In genomic region chr4:55535012-55535411, GRCm38 (mm10) we compare ENCODE assay signal across 24 mouse cellular contexts. TPM values are rescaled to one million over a fixed set of nuclear protein-coding genes. Genes with fewer than 3 reads are reported as not detected.
DNase-seq lines count a peak whose midpoint lies in the region; ATAC-seq and TF ChIP-seq lines count a peak whose summit lies in the region.
"Had no signal": no experiment of that assay in that cellular context is flagged by ENCODE, and none has a peak within 500 bp of the region (broad histone marks: within the 10 kb centered on the region; RNA-seq: fewer than 3 reads in every experiment).

No protein-coding gene starts in this region.

- no peaks in the 10 kb centered on the region for H3K9me3 ChIP-seq in lung, postnatal 0 days (ENCODE audit: low read length)
- H3K9me3 ChIP-seq: embryonic facial prominence, embryonic 12.5 days; forebrain, embryonic 10.5 days; forebrain, embryonic 12.5 days had no signal

- ATAC-seq in lung, postnatal 0 days = no peak
- ATAC-seq: forebrain, embryonic 14.5 days; forebrain, embryonic 16.5 days had no signal

- H3K27ac ChIP-seq in gastrocnemius, adult 2 months = peak overlapping the region; percentile 96; the same call in 1 of the 2 replicates
- no peak overlapping the region for H3K27ac ChIP-seq in lung, postnatal 0 days (ENCODE audit: low read length)
- no peak overlapping the region for H3K27ac ChIP-seq in testis, adult 2 months (ENCODE audit: control insufficient read depth, insufficient read depth, low read depth, low read length)
- H3K27ac ChIP-seq: embryonic facial prominence, embryonic 12.5 days; forebrain, embryonic 10.5 days; forebrain, embryonic 12.5 days had no signal

- H3K4me3 ChIP-seq in gastrocnemius, adult 2 months = no peak overlapping the region
- H3K4me3 ChIP-seq in lung, postnatal 0 days (ENCODE audit: low read depth, low read length) = no peak overlapping the region
- peak overlapping the region; percentile 86 for H3K4me3 ChIP-seq in testis, adult 2 months (ENCODE audit: control insufficient read depth, low read depth, low read length)
- H3K4me3 ChIP-seq: embryonic facial prominence, embryonic 12.5 days; erythroblast, embryonic 14.5 days; forebrain, embryonic 10.5 days; forebrain, embryonic 12.5 days had no signal

- H3K9ac ChIP-seq in lung, postnatal 0 days (replicated peaks; ENCODE audit: low read depth) = no peak overlapping the region
- H3K9ac ChIP-seq: embryonic facial prominence, embryonic 12.5 days; forebrain, embryonic 12.5 days had no signal

- no peak for TF ChIP-seq CTCF in gastrocnemius, adult 2 months (IDR thresholded peaks at IDR 0.05)
- TF ChIP-seq CTCF in lung, postnatal 0 days (IDR thresholded peaks at IDR 0.05) = no peak
- TF ChIP-seq CTCF in testis, adult 2 months (IDR thresholded peaks at IDR 0.05; ENCODE audit: control insufficient read depth, insufficient read depth, insufficient replicate concordance, low read depth, low read length) = no peak

- H3K4me1 ChIP-seq in lung, postnatal 0 days (ENCODE audit: insufficient read depth, low read depth, low read length) = no peaks in the 10 kb centered on the region; the same call in 1 of the 2 replicates
- peaks cover 20% of the 10 kb centered on the region for H3K4me1 ChIP-seq in testis, adult 2 months (ENCODE audit: control insufficient read depth, insufficient read depth, low read length)

- H3K27me3 ChIP-seq in lung, postnatal 0 days (replicated peaks; ENCODE audit: insufficient read depth, low read length) = no peaks in the 10 kb centered on the region; the same call in 1 of the 2 replicates
- no peaks in the 10 kb centered on the region for H3K27me3 ChIP-seq in testis, adult 2 months (ENCODE audit: control insufficient read depth, insufficient read depth, low read length)

- peak; percentile 25 for DNase-seq in gastrocnemius, adult 2 months
- no peak for DNase-seq in gastrocnemius, postnatal 25 days
- DNase-seq in lung, postnatal 0 days (ENCODE audit: low spot score) = peak; percentile 24
- no peak for DNase-seq in lung, postnatal 10 days
- DNase-seq in testis, postnatal 14 days (ENCODE audit: low spot score) = no peak
- DNase-seq in thymus, postnatal 36 days = no peak
- DNase-seq: adrenal gland, adult 2 months; adrenal gland, postnatal 10 days; adrenal gland, postnatal 25 days; cerebellum, adult 11 months; cerebellum, adult 18-20 months; cerebellum, adult 8-10 months; cerebellum, adult 9-11 months; cerebellum, postnatal 14 days; cerebellum, postnatal 36 days; embryo, embryonic 11 days had no signal

- H3K36me3 ChIP-seq in lung, postnatal 0 days (ENCODE audit: insufficient read depth, low read length) = peaks cover 5% of the 10 kb centered on the region
- no peaks in the 10 kb centered on the region for H3K36me3 ChIP-seq in testis, adult 2 months (ENCODE audit: control insufficient read depth, insufficient read depth, low read length)
- H3K36me3 ChIP-seq: embryonic facial prominence, embryonic 12.5 days; forebrain, embryonic 10.5 days; forebrain, embryonic 12.5 days had no signal

- H3K4me2 ChIP-seq in lung, postnatal 0 days (replicated peaks; ENCODE audit: low read depth, low read length) = no peak overlapping the region
- H3K4me2 ChIP-seq: embryonic facial prominence, embryonic 12.5 days; forebrain, embryonic 12.5 days had no signal

- intact Hi-C loops in gastrocnemius, adult 2 months (cut with DNase I) = no loop called here

- no peak for TF ChIP-seq POLR2A in testis, adult 2 months (IDR thresholded peaks at IDR 0.05; ENCODE audit: control insufficient read depth, low read depth, low read length)

- TF ChIP-seq EP300 in lung, postnatal 0 days (IDR thresholded peaks at IDR 0.05) = no peak

RNA-seq across cellular contexts. Expression of gene Klf4, which starts 2.7 kb away (rescaled TPM):
- 10 to 100 TPM in 1 of 2 experiments, 1 to 10 TPM in 1; 8.4 to 40.0 TPM for total RNA-seq in gastrocnemius, adult 2 months (2021)
- 10 to 100 TPM; 11.6 to 17.0 TPM for total RNA-seq in gastrocnemius, postnatal 25 days (2021)
- polyA plus RNA-seq in lung, postnatal 0 days (2015; fragmentation: Nextera tagmentation; extraction: Ambion mirVana) = 39.1 and 43.3 TPM in 2 replicates
- 123 and 156 TPM in 2 replicates for polyA plus RNA-seq in testis, adult 2 months (2012; rRNA removed)
- total RNA-seq: MEL had no signal

Comparison
In these comparisons a context has a peak if more than half of its experiments do, and no peak if none do; other contexts are left out.
1. DNase-seq: peak in gastrocnemius, adult 2 months (single experiment) and lung, postnatal 0 days (single experiment); none in gastrocnemius, postnatal 25 days (single experiment), lung, postnatal 10 days (single experiment), testis, postnatal 14 days (single experiment) and thymus, postnatal 36 days (0 of 2).